Mouse (Mus musculus): ENCODE data around the gene Aurkb.

DNA sequence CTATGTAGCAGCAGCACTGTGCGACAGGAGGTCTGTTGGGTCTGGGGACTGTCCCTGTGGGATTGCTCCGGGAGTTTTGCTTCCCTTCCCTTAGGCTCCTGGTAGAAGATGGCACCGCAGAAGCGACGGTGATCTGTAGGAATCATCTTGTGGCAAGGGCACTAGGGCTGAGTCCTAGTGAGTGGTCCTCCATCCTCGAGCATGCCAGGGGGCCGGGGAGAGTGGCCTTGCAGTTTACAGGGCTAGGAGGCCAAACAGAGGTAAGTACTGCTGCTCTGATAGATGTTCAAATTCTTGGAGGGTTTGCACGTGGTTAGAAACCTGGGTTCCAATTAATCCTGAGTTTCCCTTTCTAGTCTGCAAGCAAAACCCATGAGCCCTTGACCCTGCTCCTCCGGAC, 10.0 kb upstream of the Aurkb start:
- TF ChIP-seq CTCF (IDR thresholded peaks at IDR 0.05; ENCODE audit: borderline replicate concordance, insufficient read depth, low read length) = no peak
- TF ChIP-seq POLR2A (IDR thresholded peaks at IDR 0.05; ENCODE audit: low read depth, low read length) = no peak

Data from embryonic fibroblast, embryonic 13.5 days (primary cell).